Mouse (Mus musculus): ENCODE data around the gene Vopp1. TPM values are rescaled to one million over a fixed set of nuclear protein-coding genes. Genes with fewer than 3 reads are reported as not detected.

Gene Vopp1
- polyA plus RNA-seq, 1 experiment = 12.5 TPM

DNA sequence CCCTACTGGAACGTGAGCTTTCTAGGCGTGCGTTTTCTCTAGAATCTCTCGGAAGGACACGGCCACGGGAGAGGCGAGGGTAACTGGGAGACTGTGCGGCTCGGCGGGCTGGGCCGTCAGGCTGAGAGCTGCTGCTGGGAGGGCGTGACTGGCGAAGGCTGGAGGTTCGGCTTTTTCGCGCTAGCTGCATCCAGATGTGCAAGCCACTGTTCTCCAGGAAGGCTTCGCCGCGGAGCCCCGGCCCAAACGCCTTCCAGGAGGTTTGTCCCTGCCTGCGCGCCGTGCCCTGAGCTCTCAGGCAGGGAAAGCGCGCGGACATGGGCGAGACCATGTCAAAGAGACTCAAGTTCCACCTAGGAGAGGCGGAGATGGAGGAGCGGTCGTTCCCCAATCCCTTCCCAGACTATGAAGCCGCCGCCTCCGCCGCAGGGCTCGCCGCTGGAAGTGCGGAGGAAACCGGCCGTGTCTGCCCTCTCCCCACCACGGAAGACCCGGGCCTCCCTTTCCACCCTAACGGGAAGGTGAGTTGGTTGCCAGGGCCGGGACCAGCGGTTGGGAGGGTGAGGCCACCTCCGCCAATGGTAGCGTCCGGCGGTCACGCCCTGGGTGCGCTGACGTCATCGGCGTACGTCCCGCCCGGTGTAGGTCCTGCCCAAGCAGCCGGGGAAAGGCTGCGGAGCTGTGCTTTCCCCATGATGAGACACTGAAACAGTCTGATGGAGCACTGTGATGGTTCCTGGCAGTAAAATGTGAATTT lies 122.0 kb downstream of the Vopp1 start:
- TF ChIP-seq CTCF (IDR thresholded peaks at IDR 0.05; ENCODE audit: extremely low read depth, insufficient read length, insufficient replicate concordance, low read depth, low read length) (no peak), POLR2A (IDR thresholded peaks at IDR 0.05; ENCODE audit: low read depth, low read length) (peak; percentile 77)
- peak overlapping the region; percentile 66 for H3K4me3 ChIP-seq (ENCODE audit: low read depth, low read length)
- peak overlapping the region; percentile 58 for H3K27ac ChIP-seq (ENCODE audit: insufficient read depth, low read depth, low read length)
- peaks cover 2% of the 10 kb centered on the region; the same call in 1 of the 2 replicates for H3K4me1 ChIP-seq (ENCODE audit: control insufficient read depth, insufficient read depth, insufficient read length, low read length)
- WGBS = under 1% methylated on average over 59 of the region's 59 CpGs
- H3K27me3 ChIP-seq (ENCODE audit: control insufficient read depth, insufficient read depth, low read length) = no peaks in the 10 kb centered on the region
- H3K36me3 ChIP-seq (ENCODE audit: control insufficient read depth, insufficient read depth, low read length) = no peaks in the 10 kb centered on the region

DNA sequence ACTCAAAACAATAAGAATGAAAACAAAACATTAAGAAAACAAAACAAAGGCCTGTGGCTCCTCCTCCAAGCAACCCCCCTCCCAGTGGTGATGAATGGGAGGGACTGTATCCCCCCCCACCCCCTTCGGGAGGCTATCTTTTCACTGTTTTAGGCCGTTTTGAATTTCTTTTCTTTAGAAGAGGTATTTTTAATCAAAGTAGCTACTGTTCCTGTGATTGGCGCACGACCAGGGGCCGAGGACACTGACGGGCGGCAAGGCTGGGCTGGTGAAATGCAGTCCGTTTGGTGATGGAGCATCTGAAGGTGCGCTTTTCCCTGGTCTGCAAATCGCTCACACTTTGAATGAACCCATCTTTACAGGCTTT lies 122.6 kb downstream of the Vopp1 start, which contains the start of gene Lancl2:
Lancl2 (plus strand) TSS at position 165 of the 367 bp plus-strand sequence.
- no peak for TF ChIP-seq POLR2A (IDR thresholded peaks at IDR 0.05; ENCODE audit: low read depth, low read length)
- TF ChIP-seq CTCF (IDR thresholded peaks at IDR 0.05; ENCODE audit: extremely low read depth, insufficient read length, insufficient replicate concordance, low read depth, low read length) = no peak
- Histone ChIP-seq H3K36me3 (ENCODE audit: control insufficient read depth, insufficient read depth, low read length) (no peaks in the 10 kb centered on the region), H3K27me3 (ENCODE audit: control insufficient read depth, insufficient read depth, low read length) (no peaks in the 10 kb centered on the region), H3K4me3 (ENCODE audit: low read depth, low read length) (peak within 1 kb of the TSS; percentile 66), H3K4me1 (ENCODE audit: control insufficient read depth, insufficient read depth, insufficient read length, low read length) (peaks cover 2% of the 10 kb centered on the region; the same call in 1 of the 2 replicates), H3K27ac (ENCODE audit: insufficient read depth, low read depth, low read length) (peak within 1 kb of the TSS; percentile 58)
- WGBS = 1% methylated on average over 10 of the region's 10 CpGs

DNA sequence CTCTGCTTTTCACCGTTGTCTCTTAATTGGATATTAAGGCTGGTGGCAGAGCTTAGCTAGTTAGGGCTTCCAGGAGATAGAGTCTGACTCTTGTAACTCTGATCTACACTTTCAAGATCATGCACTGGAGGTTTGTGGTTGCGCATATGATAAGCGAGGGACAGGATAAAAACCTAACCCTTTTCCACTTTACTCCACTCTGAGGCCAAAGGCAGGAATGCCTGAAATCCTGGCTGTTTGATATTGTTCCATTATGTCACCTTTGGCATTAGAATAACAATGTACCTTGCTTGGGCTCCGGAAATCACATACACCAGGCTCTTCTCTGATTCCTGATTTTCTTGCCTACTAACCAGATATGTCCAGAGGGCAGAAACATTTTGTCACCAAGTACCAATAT lies 123.3 kb downstream of the Vopp1 start:
- no peaks in the 10 kb centered on the region for H3K27me3 ChIP-seq (ENCODE audit: control insufficient read depth, insufficient read depth, low read length)
- TF ChIP-seq POLR2A (IDR thresholded peaks at IDR 0.05; ENCODE audit: low read depth, low read length) (no peak), CTCF (IDR thresholded peaks at IDR 0.05; ENCODE audit: extremely low read depth, insufficient read length, insufficient replicate concordance, low read depth, low read length) (no peak)
- no peak overlapping the region for H3K4me3 ChIP-seq (ENCODE audit: low read depth, low read length)
- no peak overlapping the region for H3K27ac ChIP-seq (ENCODE audit: insufficient read depth, low read depth, low read length)
- no peaks in the 10 kb centered on the region for H3K36me3 ChIP-seq (ENCODE audit: control insufficient read depth, insufficient read depth, low read length)
- WGBS = 85% methylated on average over 4 of the region's 4 CpGs
- peaks cover 2% of the 10 kb centered on the region; the same call in 1 of the 2 replicates for H3K4me1 ChIP-seq (ENCODE audit: control insufficient read depth, insufficient read depth, insufficient read length, low read length)

DNA sequence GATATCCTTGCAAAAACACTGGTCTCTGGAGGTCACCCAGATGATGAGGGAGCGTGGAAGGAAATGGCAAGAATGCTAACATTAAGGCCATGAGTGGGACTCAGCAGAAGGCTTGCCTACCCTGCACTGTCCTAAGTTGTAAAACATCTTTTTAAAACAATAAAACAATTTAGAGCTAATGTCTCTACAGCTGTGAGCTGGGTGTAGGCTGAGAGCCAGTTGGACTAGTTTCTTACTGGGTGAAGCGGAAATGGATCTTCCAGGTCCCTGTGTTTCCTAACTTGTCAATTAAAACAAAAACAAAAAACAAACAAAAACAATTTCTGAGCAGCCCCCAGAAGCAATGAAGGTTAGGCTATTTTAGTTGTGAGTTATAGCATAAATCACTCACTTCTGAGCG lies 131.8 kb downstream of the Vopp1 start:
- Histone ChIP-seq H3K36me3 (ENCODE audit: control insufficient read depth, insufficient read depth, low read length) (peaks cover 8% of the 10 kb centered on the region), H3K4me1 (ENCODE audit: control insufficient read depth, insufficient read depth, insufficient read length, low read length) (no peaks in the 10 kb centered on the region; the same call in 1 of the 2 replicates), H3K27ac (ENCODE audit: insufficient read depth, low read depth, low read length) (no peak overlapping the region), H3K4me3 (ENCODE audit: low read depth, low read length) (no peak overlapping the region), H3K27me3 (ENCODE audit: control insufficient read depth, insufficient read depth, low read length) (no peaks in the 10 kb centered on the region)
- 66% methylated on average over 3 of the region's 3 CpGs for WGBS
- no peak for TF ChIP-seq CTCF (IDR thresholded peaks at IDR 0.05; ENCODE audit: extremely low read depth, insufficient read length, insufficient replicate concordance, low read depth, low read length)

DNA sequence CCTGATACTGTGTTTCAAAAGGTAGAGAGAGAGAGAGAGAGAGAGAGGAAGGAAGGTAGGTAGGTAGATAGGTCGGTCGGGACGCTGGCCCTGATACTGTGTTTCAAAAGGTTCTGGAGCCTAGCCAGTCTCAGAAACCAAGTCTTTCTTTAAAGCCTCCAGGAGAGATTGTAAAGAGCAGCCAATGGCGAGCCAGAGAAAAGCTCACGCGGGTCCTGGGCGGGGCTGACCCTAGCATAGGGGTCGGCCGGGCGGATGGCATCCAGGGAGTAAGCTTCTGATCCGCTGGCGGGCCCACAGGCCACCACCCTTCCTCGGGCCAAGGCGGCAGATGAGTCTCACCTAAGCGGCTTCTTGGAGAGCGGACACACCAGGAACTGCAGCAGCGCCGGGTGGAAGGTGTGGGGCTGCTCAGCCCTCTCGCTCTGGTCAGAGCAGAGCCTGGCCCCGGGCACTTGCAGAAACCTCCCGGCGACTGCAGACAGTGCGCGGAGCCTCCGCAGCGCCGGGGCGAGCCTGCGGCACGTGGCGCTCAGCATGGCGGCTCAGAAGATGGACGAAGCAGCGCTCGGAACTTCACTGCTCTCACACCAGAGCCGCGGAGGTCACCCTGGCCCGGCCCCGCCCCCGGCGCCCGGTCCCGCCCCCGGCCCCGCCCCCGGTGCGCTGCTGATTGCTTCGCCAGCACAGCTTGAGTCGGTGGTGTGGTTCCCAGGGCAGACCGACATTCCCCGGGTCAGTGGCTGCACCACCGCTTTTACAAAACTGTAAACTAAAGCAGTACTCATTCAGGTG lies 133.3 kb downstream of the Vopp1 start, which contains the start of gene Pyurf:
Pyurf (minus strand) TSS at position 612 of the 795 bp plus-strand sequence.
- H3K36me3 ChIP-seq (ENCODE audit: control insufficient read depth, insufficient read depth, low read length) = peaks cover 12% of the 10 kb centered on the region
- TF ChIP-seq POLR2A (IDR thresholded peaks at IDR 0.05; ENCODE audit: low read depth, low read length) = peak; percentile 58
- no peak for TF ChIP-seq CTCF (IDR thresholded peaks at IDR 0.05; ENCODE audit: extremely low read depth, insufficient read length, insufficient replicate concordance, low read depth, low read length)
- peak within 1 kb of the TSS; percentile 97 for H3K27ac ChIP-seq (ENCODE audit: insufficient read depth, low read depth, low read length)
- no peaks in the 10 kb centered on the region for H3K27me3 ChIP-seq (ENCODE audit: control insufficient read depth, insufficient read depth, low read length)
- H3K4me3 ChIP-seq (ENCODE audit: low read depth, low read length) = peak within 1 kb of the TSS; percentile 97
- WGBS = under 1% methylated on average over 52 of the region's 52 CpGs
- no peaks in the 10 kb centered on the region; the same call in 1 of the 2 replicates for H3K4me1 ChIP-seq (ENCODE audit: control insufficient read depth, insufficient read depth, insufficient read length, low read length)

DNA sequence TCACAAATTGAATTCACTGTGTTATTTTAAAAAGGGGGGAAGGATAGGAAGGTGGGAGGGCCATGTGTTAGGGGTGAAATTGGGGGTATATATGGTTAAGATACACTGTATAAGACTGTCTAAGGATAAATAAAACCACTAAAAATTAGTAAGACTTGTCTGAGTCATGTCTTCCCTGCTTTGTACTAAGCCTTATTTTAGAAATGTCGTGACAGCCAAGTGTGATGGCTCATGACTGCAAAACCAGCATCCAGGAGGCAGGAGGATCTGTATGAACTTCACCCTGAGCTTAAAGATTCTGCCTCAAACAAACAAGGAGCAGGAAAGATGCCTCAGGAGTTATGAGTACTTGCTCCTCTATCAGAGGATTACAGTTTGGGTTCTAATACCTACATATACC lies 140.8 kb downstream of the Vopp1 start:
- H3K4me1 ChIP-seq (ENCODE audit: control insufficient read depth, insufficient read depth, insufficient read length, low read length) = no peaks in the 10 kb centered on the region
- 95% methylated on average over 1 of the region's 1 CpGs for WGBS
- no peaks in the 10 kb centered on the region for H3K27me3 ChIP-seq (ENCODE audit: control insufficient read depth, insufficient read depth, low read length)
- peaks cover 12% of the 10 kb centered on the region for H3K36me3 ChIP-seq (ENCODE audit: control insufficient read depth, insufficient read depth, low read length)
- no peak overlapping the region for H3K27ac ChIP-seq (ENCODE audit: insufficient read depth, low read depth, low read length)
- H3K4me3 ChIP-seq (ENCODE audit: low read depth, low read length) = no peak overlapping the region
- TF ChIP-seq CTCF (IDR thresholded peaks at IDR 0.05; ENCODE audit: extremely low read depth, insufficient read length, insufficient replicate concordance, low read depth, low read length) (no peak), POLR2A (IDR thresholded peaks at IDR 0.05; ENCODE audit: low read depth, low read length) (no peak)

Other genes with a start within 250 kb of the Vopp1 start
- gene Herc6, start 244.2 kb downstream of the Vopp1 start, polyA plus RNA-seq (2012; rRNA removed) = 1.7 and 13.8 TPM in 2 replicates
- gene Pyurf, start 133.1 kb downstream of the Vopp1 start, polyA plus RNA-seq (2012; rRNA removed) = 8.5 and 12.8 TPM in 2 replicates
- 0.55 and 1.1 TPM in 2 replicates for gene Lancl2, start 122.6 kb downstream of the Vopp1 start, polyA plus RNA-seq (2012; rRNA removed)
- gene Vmn1r21, start 25.2 kb upstream of the Vopp1 start, polyA plus RNA-seq (2012; rRNA removed) = not detected in 2 replicates
- not detected in 2 replicates for gene Vmn1r22, start 82.9 kb upstream of the Vopp1 start, polyA plus RNA-seq (2012; rRNA removed)
- gene Vmn1r23, start 101.7 kb upstream of the Vopp1 start, polyA plus RNA-seq (2012; rRNA removed) = not detected in 2 replicates
- not detected in 2 replicates for gene Vmn1r24, start 136.3 kb upstream of the Vopp1 start, polyA plus RNA-seq (2012; rRNA removed)
- not detected in 2 replicates for gene Vmn1r25, start 155.7 kb upstream of the Vopp1 start, polyA plus RNA-seq (2012; rRNA removed)
- gene Vmn1r26, start 190.0 kb upstream of the Vopp1 start, polyA plus RNA-seq (2012; rRNA removed) = not detected in 2 replicates